Mouse (Mus musculus): Measurements from ENCODE around the gene Ckmt1.

DNA sequence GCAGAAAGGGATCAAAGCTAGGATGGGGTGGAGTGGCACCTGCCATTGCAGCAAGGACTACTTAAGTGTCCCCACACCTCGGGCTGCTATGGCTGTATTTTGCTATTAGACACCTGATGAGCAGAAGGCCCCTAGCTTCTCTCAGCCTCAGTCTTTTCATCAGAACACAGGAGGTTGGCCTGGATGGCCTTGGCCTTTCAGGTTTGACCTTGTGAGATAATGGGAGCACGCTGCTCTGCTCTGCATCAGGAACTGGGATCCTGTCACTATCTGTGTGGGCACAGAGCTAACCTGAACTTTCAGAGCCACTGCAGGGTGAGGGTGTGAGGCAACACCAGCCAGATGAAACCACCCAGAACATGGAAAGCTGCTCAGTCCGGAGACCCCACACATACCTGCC lies 14.8 kb downstream of the Ckmt1 start:
- TF ChIP-seq POLR2A (IDR thresholded peaks at IDR 0.05; ENCODE audit: low read depth, low read length): no peak
- no peak for TF ChIP-seq CTCF (IDR thresholded peaks at IDR 0.05; ENCODE audit: borderline replicate concordance, insufficient read depth, low read length)

Data from embryonic fibroblast, embryonic 13.5 days (primary cell).